Mouse (Mus musculus): ENCODE results near the gene Gm43552.

GRCm38 (mm10) chr5:65394425-65394824, 98.2 kb downstream of the Gm43552 start:
- TF ChIP-seq POLR2A (IDR thresholded peaks at IDR 0.05; ENCODE audit: borderline replicate concordance, control insufficient read depth, low read depth, low read length): no peak
- no peak for TF ChIP-seq CTCF (IDR thresholded peaks at IDR 0.05; ENCODE audit: control insufficient read depth, insufficient read depth, low read length)

All from bone marrow, adult 2 months (tissue).